Mouse (Mus musculus) thymus, adult 2 months (tissue): ENCODE data around the gene Hmx2.

Experiments
- CTCF ChIP-seq: fragments of 200-500 bp; IDR thresholded peaks from 2 replicates; pipeline ENCODE4 v1.5.1; 2012; ENCODE audit warnings: mild to moderate bottlenecking, control low read depth, low read length, moderate library complexity, borderline replicate concordance; ENCODE audit not compliant: control insufficient read depth, poor library complexity, insufficient read depth; ENCODE audit errors: extremely low read depth
- POLR2A ChIP-seq: fragments of 200-500 bp; IDR thresholded peaks from 2 replicates; pipeline ENCODE4 v1.6.1; 2012; ENCODE audit warnings: mild to moderate bottlenecking, low read length, control low read depth, moderate library complexity; ENCODE audit not compliant: control insufficient read depth, poor library complexity, insufficient read depth; ENCODE audit errors: extremely low read depth

GRCm38 (mm10) chr7:131541184-131542114 is 7.1 kb upstream of the Hmx2 start:
- no peak for TF ChIP-seq POLR2A
- no peak for TF ChIP-seq CTCF
